Mouse (Mus musculus): Measurements from ENCODE around the gene Hpca.
A peak's percentile ranks its signal among the peaks of the same experiment; 100 is the strongest.

The Hpca gene

DNA sequence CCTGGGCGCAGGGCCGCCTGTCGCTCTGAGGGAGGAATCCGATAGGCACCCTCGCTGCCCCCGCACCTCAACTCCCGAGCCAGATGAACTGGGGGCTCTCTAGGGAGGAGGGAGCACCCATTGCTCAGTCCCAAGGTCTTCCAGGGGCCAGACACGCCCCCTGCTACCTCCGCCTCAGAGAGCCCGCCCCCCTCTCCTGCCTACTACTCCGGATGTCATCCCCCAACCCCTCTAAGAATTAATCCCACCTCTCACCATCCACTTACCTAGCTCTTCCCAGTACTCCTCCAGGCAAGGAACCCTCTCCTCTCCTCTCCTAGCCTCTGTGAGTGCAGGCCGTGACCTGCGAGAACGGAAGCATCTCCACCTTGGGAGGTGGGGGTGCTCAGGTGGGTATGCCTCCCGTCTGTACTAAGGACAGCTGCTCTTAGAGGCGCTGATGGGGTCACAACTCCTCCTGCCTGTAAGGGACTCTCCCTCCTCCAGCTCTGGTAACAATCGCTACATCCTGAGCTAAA lies at the start of gene Hpca:
Gene Hpca, minus strand, starts transcription at position 468 of the 518 bp plus-strand sequence.
- DNase-seq, result no peak

DNA sequence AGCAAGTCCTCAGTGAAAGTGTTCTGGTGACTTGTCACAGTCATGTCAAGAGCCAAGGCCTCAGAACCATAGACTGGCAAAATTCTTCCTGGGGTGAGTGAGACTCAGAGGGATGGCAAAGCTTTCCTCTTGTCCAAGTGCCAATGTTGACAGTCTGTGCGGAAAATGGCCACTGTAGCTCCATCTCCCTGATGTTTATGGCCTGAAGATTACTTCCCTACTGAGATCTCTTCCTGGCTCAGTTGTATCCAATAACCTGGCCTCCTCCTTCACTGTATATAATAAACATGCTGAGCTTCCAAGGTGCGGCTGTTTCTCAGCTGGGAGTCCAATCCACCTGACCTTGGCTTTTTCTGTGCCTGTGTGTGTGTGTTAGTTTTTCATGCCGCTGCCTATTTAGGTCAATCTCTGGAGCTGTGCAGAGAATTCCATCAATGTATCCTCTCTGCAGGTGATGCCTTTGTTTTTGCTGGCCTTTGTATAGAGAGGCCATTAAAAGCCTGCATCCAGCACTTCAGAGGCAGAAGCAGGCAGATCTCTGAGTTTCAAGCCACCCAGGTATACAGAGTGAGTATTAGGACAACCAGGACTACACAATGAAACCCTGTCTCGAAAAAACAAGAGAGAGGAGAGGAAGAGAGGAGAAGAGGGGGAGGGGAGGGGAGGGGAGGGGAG lies 39.9 kb upstream of the Hpca start:
- DNase-seq, result no peak

GRCm38 (mm10) chr4:129161076-129161475 lies 39.2 kb upstream of the Hpca start:
- DNase-seq, result no peak

DNA sequence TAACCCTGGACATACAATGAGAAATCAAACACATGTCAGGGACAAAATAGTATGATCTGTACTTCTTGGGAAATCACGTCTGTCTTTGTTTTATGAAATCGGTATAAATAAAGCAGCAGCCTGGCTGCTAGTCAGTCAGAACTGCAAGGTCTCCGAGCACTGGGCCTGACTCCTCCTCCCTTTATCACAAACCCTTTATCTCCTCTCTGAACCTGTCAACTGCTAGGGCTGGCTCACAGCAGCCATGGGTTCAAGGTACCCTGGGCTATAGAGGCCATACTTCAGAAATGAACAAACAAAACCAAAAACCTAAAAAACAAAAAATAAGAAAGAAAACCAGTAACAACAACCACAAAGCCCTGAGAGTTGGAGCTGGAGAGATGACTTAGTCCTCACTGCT lies 36.7 kb upstream of the Hpca start:
- DNase-seq, result no peak

GRCm38 (mm10) chr4:129157541-129157940 lies 35.7 kb upstream of the Hpca start:
- DNase-seq, result no peak

DNA sequence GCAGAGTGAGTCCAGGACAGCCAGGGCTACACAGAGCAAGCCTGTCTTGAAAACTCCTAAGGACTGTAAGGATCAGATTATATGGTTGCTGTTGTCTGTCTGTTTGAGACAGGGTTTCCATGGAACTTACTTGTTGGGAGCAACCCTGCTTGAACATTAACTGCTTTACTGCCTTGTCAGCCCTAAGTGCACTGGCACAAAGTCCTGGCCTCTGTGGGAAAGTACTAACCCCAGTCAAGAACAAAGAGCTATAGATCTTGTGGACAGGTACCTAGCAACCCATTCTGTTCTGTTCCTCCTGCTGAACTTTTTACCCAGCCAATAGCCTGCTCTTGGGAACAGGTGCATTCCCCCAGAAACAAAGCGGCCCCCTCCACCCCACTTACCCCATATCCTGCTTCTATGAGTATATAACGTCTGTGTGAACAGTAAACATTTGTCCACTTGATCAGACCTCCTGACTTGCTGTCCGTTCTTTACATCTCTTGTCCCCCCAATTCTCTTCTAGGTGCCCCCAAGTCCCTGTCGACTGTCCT lies 29.5 kb upstream of the Hpca start:
- DNase-seq, result peak; percentile 62

DNA sequence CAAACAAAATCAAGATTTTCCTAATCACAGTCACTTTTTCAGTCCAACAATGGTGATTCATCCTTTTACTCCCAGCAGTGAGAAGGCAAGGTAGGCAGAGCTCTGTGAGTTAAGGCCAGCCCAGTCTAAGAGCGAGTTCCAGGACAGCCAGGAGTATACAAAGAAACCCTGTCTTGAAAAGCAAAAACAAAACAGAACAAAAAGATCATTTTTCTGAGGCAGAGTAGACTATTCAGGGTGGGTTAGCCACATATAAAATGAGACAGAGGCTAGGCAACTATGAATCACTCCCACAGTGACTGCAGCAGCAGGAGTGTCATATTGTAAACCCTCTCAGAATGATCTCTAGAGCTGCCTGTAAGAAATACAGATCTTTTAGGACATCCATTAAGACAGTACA lies 27.5 kb upstream of the Hpca start:
- DNase-seq, result peak; percentile 34

- DNase-seq, result peak; percentile 89
Observed at GRCm38 (mm10) chr4:129147552-129148103, 25.8 kb upstream of the Hpca start.

DNA sequence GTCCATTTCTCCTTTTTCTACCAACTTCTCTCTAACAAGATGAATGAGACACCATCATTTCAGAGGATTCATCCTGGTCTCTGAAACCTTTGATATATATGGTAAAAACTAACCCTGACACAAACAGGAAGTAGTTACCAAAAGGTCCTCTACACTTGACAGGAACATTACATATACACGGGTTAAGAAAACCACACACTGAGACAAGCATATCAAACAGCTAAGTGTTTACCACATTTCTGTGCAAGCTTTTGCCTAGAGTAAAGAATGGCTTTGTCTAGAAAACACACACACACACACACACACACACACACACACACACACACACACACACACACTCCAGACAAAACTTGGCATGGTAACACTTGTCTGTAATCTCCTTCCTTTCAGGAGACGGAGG lies 24.6 kb upstream of the Hpca start:
- no peak for DNase-seq

DNA sequence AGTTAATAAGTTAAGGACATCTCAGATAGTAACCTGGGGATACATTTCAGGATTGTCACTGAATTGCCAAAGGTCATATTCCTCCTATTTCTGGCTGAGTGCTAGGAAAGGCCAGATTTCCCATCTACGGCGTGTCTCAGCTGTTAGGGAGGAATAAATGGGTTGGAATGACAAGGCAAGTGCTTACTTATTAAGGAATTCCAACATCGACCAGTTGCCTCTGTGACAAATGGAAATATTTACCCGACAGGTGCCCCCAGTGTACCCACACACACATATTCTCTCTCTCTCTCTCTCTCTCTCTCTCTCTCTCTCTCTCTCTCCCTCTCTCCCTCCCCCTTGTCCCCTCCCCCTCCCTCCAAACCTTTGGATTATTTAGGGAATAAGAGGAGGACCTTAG lies 24.1 kb upstream of the Hpca start:
- no peak for DNase-seq

GRCm38 (mm10) chr4:129145411-129145810 lies 23.6 kb upstream of the Hpca start:
- DNase-seq, result peak; percentile 79

DNA sequence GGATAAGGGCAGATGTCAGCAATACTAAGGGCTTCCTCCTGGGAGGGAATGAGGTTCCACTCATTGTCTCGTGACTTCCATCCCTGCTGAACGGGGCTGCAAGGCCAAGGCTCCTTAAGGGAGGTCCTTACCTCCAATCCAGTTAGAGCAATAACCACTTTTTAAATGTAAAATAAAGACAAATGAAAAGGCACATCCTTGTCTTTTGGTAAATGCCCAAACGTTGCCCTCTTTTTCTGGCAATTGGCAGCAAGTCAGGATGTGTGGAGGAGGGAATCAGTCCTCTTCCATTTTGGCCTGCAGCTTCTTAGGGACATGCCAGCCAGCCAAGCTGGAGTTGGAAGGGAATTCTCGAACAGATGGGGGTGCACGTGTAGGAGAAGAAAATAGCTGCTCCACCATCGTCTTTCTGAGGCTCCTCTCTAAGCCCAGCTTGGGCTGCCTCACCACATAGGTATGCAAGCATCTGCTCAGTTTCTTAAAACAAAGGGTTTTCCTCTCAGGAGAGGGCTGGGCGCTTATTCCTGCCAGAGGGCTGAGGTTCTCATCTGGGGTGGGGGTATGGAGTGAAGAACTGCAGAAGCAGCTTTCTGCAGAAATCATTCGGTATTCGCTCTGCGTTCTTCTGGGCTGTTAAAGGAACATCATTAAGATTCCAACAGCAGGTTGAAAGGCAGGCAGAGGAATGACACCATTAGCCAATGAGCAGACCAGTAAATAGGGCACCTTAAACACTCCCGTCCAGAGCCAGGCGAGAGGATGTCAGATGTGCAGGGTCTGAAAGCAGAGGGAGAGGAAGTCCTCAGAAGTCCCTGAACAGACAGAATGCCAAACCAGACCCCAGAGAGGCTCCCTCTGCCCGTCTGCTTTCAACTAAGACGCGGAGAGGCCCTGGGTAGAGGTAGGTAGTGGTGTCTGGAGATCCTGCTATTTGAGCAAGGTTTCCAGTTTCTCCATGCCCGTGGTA lies 22.8 kb upstream of the Hpca start:
- DNase-seq, result peak; percentile 90

- DNase-seq, result peak; percentile 84
Observed at GRCm38 (mm10) chr4:129143509-129143908, 21.7 kb upstream of the Hpca start.

- peak; percentile 91 for DNase-seq
Observed at GRCm38 (mm10) chr4:129142439-129143045, 20.7 kb upstream of the Hpca start.

DNA sequence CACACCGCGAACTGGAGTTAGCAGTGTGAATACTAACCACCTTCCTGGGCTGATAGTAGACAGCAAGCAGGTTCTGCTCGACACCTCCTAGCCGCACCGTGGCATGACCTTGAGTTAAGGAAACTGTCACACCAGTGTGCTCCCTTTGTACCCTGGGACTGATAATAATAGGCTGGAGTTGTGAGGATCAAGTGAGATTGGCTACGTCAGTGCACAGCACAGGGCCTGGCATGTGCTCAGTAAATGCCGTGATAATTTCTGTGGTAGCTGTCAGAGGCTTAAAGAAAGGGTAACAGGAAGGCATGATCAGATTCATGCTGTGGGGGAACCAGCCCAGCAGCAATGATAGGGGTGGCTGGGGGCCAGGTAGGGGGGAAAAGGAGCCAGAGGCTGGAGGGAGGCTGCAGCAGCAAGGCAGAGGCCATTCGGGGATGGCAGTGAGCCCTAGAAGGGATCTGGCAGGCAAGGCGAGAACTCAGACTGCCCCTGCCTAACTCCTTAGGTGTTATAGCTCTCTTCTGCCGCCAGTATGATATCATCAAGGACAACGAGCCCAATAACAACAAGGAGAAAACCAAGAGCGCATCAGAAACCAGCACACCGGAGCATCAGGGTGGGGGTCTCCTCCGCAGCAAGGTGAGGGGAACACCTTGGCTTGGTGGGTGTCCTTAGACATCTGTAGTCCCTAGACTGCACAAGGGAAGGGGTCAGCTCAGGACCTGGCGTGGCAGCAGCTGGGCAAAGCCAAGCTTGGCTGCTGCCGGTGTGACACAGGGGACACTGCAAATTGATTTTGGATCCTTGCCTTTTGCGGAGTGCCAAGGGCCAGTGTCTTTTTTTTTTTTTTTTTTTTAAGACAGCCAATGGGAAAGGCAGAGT lies 20.0 kb upstream of the Hpca start:
- peak; percentile 97 for DNase-seq

GRCm38 (mm10) chr4:129140808-129141207 lies 19.0 kb upstream of the Hpca start:
- no peak for DNase-seq

DNA sequence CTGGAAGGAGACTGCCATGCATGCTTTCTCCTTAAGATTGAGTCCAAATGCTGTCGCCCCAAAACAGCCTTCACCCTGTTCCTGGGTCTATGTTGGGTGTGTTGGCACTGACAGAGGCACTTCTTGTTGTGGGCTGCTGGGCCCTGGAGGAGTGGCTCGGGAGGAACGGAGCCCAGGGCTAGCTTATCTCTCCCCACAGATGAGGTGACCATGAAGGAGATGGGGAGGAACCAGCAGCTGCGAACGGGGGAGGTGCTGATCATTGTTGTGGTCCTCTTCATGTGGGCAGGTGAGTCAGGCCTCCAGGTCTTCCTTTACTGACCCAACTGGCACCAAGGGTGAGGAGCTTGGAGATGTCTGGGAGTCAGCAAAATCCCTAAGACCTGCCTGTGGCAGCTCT lies 17.8 kb upstream of the Hpca start:
- DNase-seq, result no peak

- no peak for DNase-seq
Observed at GRCm38 (mm10) chr4:129137392-129138321, 15.8 kb upstream of the Hpca start.

DNA sequence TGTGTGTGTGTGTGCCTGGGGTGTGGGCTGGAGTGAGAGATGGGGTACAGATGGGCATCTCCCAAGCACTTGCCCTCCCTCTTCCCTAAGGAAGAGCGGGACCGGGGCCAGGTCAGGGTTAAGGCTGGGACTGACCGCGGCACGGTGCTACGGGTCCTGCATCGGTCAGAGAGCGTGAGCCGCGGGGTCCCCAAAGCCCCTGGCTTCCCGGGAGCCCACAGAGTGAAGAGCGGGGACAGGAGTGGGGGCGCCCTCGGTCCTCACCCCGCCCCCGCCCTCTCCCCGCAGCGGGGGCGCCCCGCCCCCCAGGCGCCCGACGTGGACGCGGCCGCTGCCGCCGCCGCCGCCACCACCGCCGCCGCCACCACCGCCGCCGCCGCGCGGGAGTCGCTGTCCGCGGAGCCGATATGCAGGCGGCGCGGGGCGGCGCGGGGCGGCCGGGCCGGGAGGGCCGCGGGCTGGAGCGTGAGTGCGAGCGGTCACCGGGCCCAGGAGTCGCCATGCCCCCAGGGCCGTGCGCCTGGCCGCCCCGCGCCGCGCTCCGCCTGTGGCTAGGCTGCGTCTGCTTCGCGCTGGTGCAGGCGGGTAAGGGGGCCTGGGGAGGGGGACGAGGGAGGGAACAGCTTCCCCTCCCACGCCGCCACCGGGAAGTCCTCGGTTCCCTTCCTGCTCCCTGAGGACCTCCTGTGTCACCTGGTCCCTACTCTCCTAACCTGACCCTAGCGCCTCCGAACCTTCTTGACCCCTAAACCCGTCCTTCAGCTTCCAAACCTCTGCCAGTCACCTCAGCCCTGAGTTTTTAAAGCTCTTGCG lies 14.9 kb upstream of the Hpca start, which contains the start of gene Fndc5:
Gene Fndc5, plus strand, starts transcription at position 421 of the 813 bp plus-strand sequence.
- peak; percentile 92 for DNase-seq

DNA sequence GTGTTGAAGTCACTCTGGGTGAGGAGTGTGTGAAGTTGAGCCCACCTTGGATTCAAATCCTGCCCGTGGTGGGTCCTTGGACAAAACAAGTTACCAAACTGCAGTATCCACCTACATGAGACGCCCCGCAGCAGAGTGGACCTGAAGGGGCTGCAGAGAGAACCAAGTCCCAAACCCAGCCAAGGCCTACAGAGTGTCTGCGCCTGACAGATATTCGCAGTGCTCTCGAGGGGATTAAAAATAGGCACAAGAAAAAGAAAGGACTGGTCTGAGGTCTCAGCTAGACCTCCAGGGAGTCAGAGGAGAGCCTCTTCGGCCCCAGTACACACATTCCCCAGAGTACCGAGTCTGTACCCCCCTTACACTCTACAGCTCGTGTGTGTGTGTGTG lies 14.3 kb upstream of the Hpca start:
- DNase-seq, result no peak
